Mouse (Mus musculus): ENCODE data around the gene Cstb.
"Not testable (repeated sequence)": the region's sequence is repeated elsewhere in the genome, so short reads cannot be mapped to it uniquely, and the experiment has no call there.

Gene Cstb

GRCm38 (mm10) chr10:78425181-78426041, at the start of gene Cstb:
Gene Cstb (plus strand): TSS chr10:78425669.
- DNase-seq, result peak; percentile 91 to 92

- DNase-seq, result no peak
These were observed 47.0 kb upstream of the Cstb start for GRCm38 (mm10) chr10:78378516-78378915.

GRCm38 (mm10) chr10:78383567-78383966, 41.9 kb upstream of the Cstb start:
- no peak for DNase-seq

GRCm38 (mm10) chr10:78385520-78385919, 39.9 kb upstream of the Cstb start:
- DNase-seq, result no peak

GRCm38 (mm10) chr10:78388216-78388980, 37.1 kb upstream of the Cstb start:
- no peak for DNase-seq

GRCm38 (mm10) chr10:78390982-78391470, 34.4 kb upstream of the Cstb start:
- no peak for DNase-seq

GRCm38 (mm10) chr10:78392072-78392471, 33.4 kb upstream of the Cstb start:
- DNase-seq, result peak; percentile 88

GRCm38 (mm10) chr10:78395377-78395776, 30.1 kb upstream of the Cstb start:
- no peak for DNase-seq

GRCm38 (mm10) chr10:78395819-78396624, 29.4 kb upstream of the Cstb start:
- DNase-seq, result peak; percentile 96

- DNase-seq, result no peak
These were observed 28.9 kb upstream of the Cstb start for GRCm38 (mm10) chr10:78396625-78396885.

GRCm38 (mm10) chr10:78399090-78399657, 26.3 kb upstream of the Cstb start:
- DNase-seq, result peak; percentile 61 to 66

- no peak for DNase-seq
These were observed 24.3 kb upstream of the Cstb start for GRCm38 (mm10) chr10:78401127-78401526.

- no peak for DNase-seq
These were observed 23.1 kb upstream of the Cstb start for GRCm38 (mm10) chr10:78402301-78402922.

GRCm38 (mm10) chr10:78406152-78406551, 19.3 kb upstream of the Cstb start:
- no peak for DNase-seq

- DNase-seq, result no peak
These were observed 18.3 kb upstream of the Cstb start for GRCm38 (mm10) chr10:78407132-78407531.

GRCm38 (mm10) chr10:78409035-78409788, 16.3 kb upstream of the Cstb start:
- no peak for DNase-seq

- DNase-seq, result no peak
These were observed 13.6 kb upstream of the Cstb start for GRCm38 (mm10) chr10:78411851-78412250.

GRCm38 (mm10) chr10:78412319-78413151, 12.9 kb upstream of the Cstb start, which contains the start of gene Rrp1:
Gene Rrp1 (minus strand): TSS chr10:78413043.
- DNase-seq, result peak; percentile 98

GRCm38 (mm10) chr10:78413152-78413520, 12.3 kb upstream of the Cstb start:
- DNase-seq, result no peak

GRCm38 (mm10) chr10:78414936-78415335, 10.5 kb upstream of the Cstb start:
- DNase-seq, result not testable (repeated sequence)

GRCm38 (mm10) chr10:78417888-78418287, 7.6 kb upstream of the Cstb start:
- no peak for DNase-seq
